Mouse (Mus musculus): ENCODE data around the gene Cnih2.

Cnih2 gene

DNA sequence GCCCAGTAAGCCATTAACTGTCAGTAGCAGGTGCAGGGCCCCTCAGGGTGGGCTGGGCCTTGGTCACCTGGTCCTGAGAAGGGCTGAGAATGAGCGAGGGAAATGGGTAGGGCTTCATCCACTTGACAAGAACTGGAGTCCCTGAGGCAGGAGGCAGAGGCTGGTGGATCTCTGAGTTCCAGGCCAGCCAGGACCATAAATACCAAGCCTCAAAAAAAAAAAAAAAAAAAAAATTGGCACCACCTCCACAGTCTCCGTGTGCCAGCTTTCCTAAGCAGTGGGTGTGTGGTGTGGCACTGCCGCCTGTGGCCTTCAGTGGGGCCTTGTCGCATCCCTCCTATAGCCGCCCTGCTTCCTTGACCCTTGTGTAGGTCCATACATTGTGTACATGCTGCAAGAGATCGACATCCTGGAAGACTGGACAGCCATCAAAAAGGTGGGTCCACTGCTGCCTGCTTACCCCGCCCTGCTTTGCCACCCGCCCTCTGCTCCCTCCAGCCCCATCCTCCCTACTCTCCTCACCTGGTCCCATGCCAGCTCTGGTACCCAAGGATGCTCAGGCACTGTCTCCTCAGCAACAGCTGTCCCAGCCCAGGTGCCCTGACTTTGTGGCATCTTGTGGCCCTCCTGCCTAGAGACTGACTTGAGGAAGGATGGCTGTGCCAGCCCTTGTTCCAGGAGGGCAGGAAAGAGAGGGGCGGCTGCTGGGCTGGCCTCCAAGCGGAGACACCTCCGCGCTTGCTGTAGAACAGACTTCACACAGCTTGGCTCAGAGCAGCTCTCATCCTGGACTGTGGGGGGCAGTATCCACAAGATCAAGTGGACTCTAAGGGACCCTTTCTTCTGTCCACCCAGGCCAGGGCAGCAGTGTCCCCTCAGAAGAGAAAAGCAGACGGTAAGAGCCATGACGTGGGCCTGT, 49.9 kb downstream of the Cnih2 start:
- DNase-seq (ENCODE audit: low spot score in 2 of 2) = no peak

DNA sequence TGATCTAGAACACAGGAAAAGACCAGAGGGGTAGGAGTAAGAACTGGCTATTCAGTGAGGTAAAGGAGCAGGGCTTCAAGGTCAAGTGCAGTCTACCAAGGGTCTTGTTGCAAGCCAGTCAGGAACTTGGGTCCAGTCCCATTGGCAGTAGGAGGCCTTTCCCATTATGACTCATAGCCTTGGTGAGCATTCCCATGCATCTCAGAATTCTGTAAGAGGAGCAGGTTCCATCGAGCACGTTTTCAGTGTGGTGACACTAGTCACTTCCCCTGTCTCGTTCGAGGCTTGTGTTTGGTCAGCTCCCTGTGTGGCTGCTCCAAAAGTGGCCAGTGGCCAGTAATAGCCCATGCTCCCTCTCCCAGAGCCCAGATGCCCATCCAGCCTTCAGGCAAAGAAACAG, 52.8 kb downstream of the Cnih2 start:
- no peak for DNase-seq (ENCODE audit: low spot score in 2 of 2)

Measured in frontal cortex, postnatal 10 days (tissue).